Mouse (Mus musculus) heart, postnatal 0 days (tissue): ENCODE measurements around the gene Stx4a. TPM values are rescaled to one million over a fixed set of nuclear protein-coding genes. Genes with fewer than 3 reads are reported as not detected.
"Not testable (repeated sequence)": the region's sequence is repeated elsewhere in the genome, so short reads cannot be mapped to it uniquely, and the experiment has no call there.

Experiments
- ATAC-seq: fragments of 200-750 bp; cut with Nextera tagmentation; 2 replicates; pipeline ENCODE4 v1.8.0; 2017; ENCODE audit warnings: low read depth, moderate number of reproducible peaks, moderate library complexity; ENCODE audit not compliant: insufficient read depth
- DNase-seq: peaks from one replicate; pipeline ENCODE4 v3.0.0-alpha.2; 2016; ENCODE audit warnings: low spot score
- H3K27ac ChIP-seq: fragments of 300-500 bp; sonication (generic); 2 replicates; pipeline ENCODE4 v1.5.1; 2014; ENCODE audit warnings: low read depth, mild to moderate bottlenecking
- H3K27me3 ChIP-seq: fragments of 300-500 bp; sonication (generic); 2 replicates; pipeline ENCODE4 v1.6.1; 2014; ENCODE audit warnings: low read length, mixed read lengths; ENCODE audit not compliant: control insufficient read depth, insufficient read depth
- H3K36me3 ChIP-seq: fragments of 300-500 bp; sonication (generic); replicated peaks from 2 replicates; pipeline ENCODE4 v1.6.1; 2014; ENCODE audit warnings: low read length, mixed read lengths; ENCODE audit not compliant: control insufficient read depth, insufficient read depth
- H3K4me1 ChIP-seq: fragments of 300-500 bp; sonication (generic); 2 replicates; pipeline ENCODE4 v1.6.1; 2014; ENCODE audit warnings: antibody characterized with exemption; ENCODE audit not compliant: control insufficient read depth, insufficient read depth
- H3K4me2 ChIP-seq: fragments of 300-500 bp; sonication (generic); 2 replicates; pipeline ENCODE4 v1.6.1; 2014; ENCODE audit warnings: low read depth, mild to moderate bottlenecking, low read length, moderate library complexity
- H3K4me3 ChIP-seq: fragments of 300-500 bp; sonication (generic); 2 replicates; pipeline ENCODE4 v1.5.1; 2014; ENCODE audit warnings: low read depth, low read length
- H3K9ac ChIP-seq: fragments of 300-500 bp; sonication (generic); replicated peaks from 2 replicates; pipeline ENCODE4 v1.6.1; 2014; ENCODE audit warnings: low read depth, low read length, mixed read lengths
- H3K9me3 ChIP-seq: fragments of 300-500 bp; sonication (generic); replicated peaks from 2 replicates; pipeline ENCODE4 v1.6.1; 2016; ENCODE audit warnings: low read length; ENCODE audit not compliant: control insufficient read depth
- CTCF ChIP-seq: IDR thresholded peaks from 2 replicates; pipeline ENCODE4 v1.5.1; 2016; ENCODE audit warnings: antibody characterized with exemption, control low read depth, low read depth
- EP300 ChIP-seq: IDR thresholded peaks from 2 replicates; pipeline ENCODE4 v1.6.1; 2016; ENCODE audit warnings: antibody characterized with exemption, low read depth
- WGBS: fragments of 180-500 bp; shearing (Covaris S2); extraction: QIAGEN DNeasy Blood & Tissue Kit; methylation state at CpG from one replicate; pipeline ENCODE4 v1.1.7; 2014; 5-methylcytosine and 5-hydroxymethylcytosine counted together
- polyA plus RNA-seq: library from polyadenylated mRNA; unstranded; fragments of >200 nt; fragmentation: Nextera tagmentation; extraction: Ambion mirVana; gene quantifications from 2 replicates; pipeline ENCODE4 v1.2.1, GENCODE M21; 2015
- total RNA-seq: library from RNA; depleted of rRNA; stranded (reverse); fragments of >200 nt; gene quantifications from 2 replicates; pipeline ENCODE4 v1.2.3, GENCODE M21; 2014; ENCODE audit warnings: low replicate concordance

Stx4a gene
- total and polyA plus RNA-seq, 2 experiments from 2014 or later, result 14.5 to 46.5 TPM

GRCm38 (mm10) chr7:127890798-127891197, 66.7 kb downstream of the Stx4a start, which contains the start of gene Prss53:
Prss53 (minus strand) TSS chr7:127890970.
- Histone ChIP-seq H3K4me2 (no peak within 1 kb of the TSS), H3K27me3 (no peaks in the 10 kb centered on the region), H3K4me3 (no peak within 1 kb of the TSS), H3K9me3 (no peaks in the 10 kb centered on the region), H3K36me3 (peaks cover 51% of the 10 kb centered on the region), H3K9ac (no peak within 1 kb of the TSS), H3K4me1 (peaks cover 6% of the 10 kb centered on the region; the same call in 1 of the 2 replicates), H3K27ac (no peak within 1 kb of the TSS)
- DNase-seq (no peak), ATAC-seq (no peak)
- TF ChIP-seq EP300, result no peak
- TF ChIP-seq CTCF, result no peak
- WGBS, result 45% methylated on average over 4 of the region's 4 CpGs

GRCm38 (mm10) chr7:127894480-127894879, 70.4 kb downstream of the Stx4a start:
- peak overlapping the region; percentile 56 for H3K4me3 ChIP-seq
- TF ChIP-seq EP300 (no peak), CTCF (no peak)
- H3K36me3 ChIP-seq, result peaks cover 20% of the 10 kb centered on the region
- no peak overlapping the region for H3K27ac ChIP-seq
- H3K4me2 ChIP-seq, result peak overlapping the region; percentile 88
- H3K9ac ChIP-seq, result peak overlapping the region; percentile 58; the same call in 1 of the 2 replicates
- DNase-seq (no peak), ATAC-seq (no peak)
- 65% methylated on average over 5 of the region's 5 CpGs for WGBS
- no peaks in the 10 kb centered on the region for H3K9me3 ChIP-seq
- H3K27me3 ChIP-seq, result no peaks in the 10 kb centered on the region
- H3K4me1 ChIP-seq, result peaks cover 6% of the 10 kb centered on the region

GRCm38 (mm10) chr7:127895442-127895841, 71.3 kb downstream of the Stx4a start, which contains the start of the genes Gm21974 and Vkorc1:
Gm21974 (minus strand) TSS chr7:127895454.
Vkorc1 (minus strand) TSS chr7:127895617.
- H3K4me2 ChIP-seq, result peak within 1 kb of the TSS; percentile 88
- WGBS, result under 1% methylated on average over 26 of the region's 26 CpGs
- peaks cover 6% of the 10 kb centered on the region for H3K4me1 ChIP-seq
- ATAC-seq (peak; percentile 97), DNase-seq (peak; percentile 98)
- H3K27me3 ChIP-seq, result no peaks in the 10 kb centered on the region
- H3K4me3 ChIP-seq, result peak within 1 kb of the TSS; percentile 56
- TF ChIP-seq CTCF (peak; percentile 39), EP300 (0 out of 2 replicates have a peak, but pooled peaks have one; percentile 29)
- H3K9me3 ChIP-seq, result no peaks in the 10 kb centered on the region
- H3K9ac ChIP-seq, result peak within 1 kb of the TSS; percentile 58
- peaks cover 15% of the 10 kb centered on the region for H3K36me3 ChIP-seq
- peak within 1 kb of the TSS; percentile 78 for H3K27ac ChIP-seq

GRCm38 (mm10) chr7:127895891-127896290, 71.8 kb downstream of the Stx4a start:
- not testable (repeated sequence) for H3K9ac ChIP-seq, H3K4me1 ChIP-seq, H3K27me3 ChIP-seq, DNase-seq, H3K9me3 ChIP-seq
- Histone ChIP-seq H3K4me3 (0 out of 2 replicates have a peak overlapping the region, but pooled peaks have one; percentile 56), H3K27ac (peak overlapping the region; percentile 78; the same call in 1 of the 2 replicates), H3K4me2 (peak overlapping the region; percentile 88; the same call in 1 of the 2 replicates), H3K36me3 (peaks cover 15% of the 10 kb centered on the region)
- ATAC-seq, result peak; percentile 1; the same call in 1 of the 2 replicates
- 71% methylated on average over 7 of the region's 7 CpGs for WGBS

GRCm38 (mm10) chr7:127896384-127896783, 72.3 kb downstream of the Stx4a start:
- ATAC-seq (no peak), DNase-seq (no peak)
- peaks cover 15% of the 10 kb centered on the region for H3K36me3 ChIP-seq
- no peak overlapping the region for H3K4me2 ChIP-seq
- no peaks in the 10 kb centered on the region for H3K9me3 ChIP-seq
- H3K4me1 ChIP-seq, result peaks cover 6% of the 10 kb centered on the region
- no peak overlapping the region for H3K9ac ChIP-seq
- no peak overlapping the region for H3K27ac ChIP-seq
- H3K4me3 ChIP-seq, result no peak overlapping the region
- no peaks in the 10 kb centered on the region for H3K27me3 ChIP-seq
- TF ChIP-seq CTCF (peak; percentile 56), EP300 (no peak)
- WGBS, result 55% methylated on average over 13 of the region's 13 CpGs

- peaks cover 6% of the 10 kb centered on the region for H3K4me1 ChIP-seq
- no peak overlapping the region for H3K27ac ChIP-seq
- ATAC-seq, result no peak
- H3K9ac ChIP-seq, result no peak overlapping the region
- no peak overlapping the region for H3K4me2 ChIP-seq
- H3K4me3 ChIP-seq, result no peak overlapping the region
- no peak for DNase-seq
- TF ChIP-seq EP300, result no peak
- no peak for TF ChIP-seq CTCF
- H3K36me3 ChIP-seq, result peaks cover 7% of the 10 kb centered on the region
- no peaks in the 10 kb centered on the region for H3K27me3 ChIP-seq
- WGBS, result 85% methylated on average over 7 of the region's 7 CpGs
- no peaks in the 10 kb centered on the region for H3K9me3 ChIP-seq
These were observed 73.4 kb downstream of the Stx4a start for GRCm38 (mm10) chr7:127897542-127897941.
